Mouse (Mus musculus): Measurements from ENCODE around the gene Naa11. TPM values are rescaled to one million over a fixed set of nuclear protein-coding genes. Genes with fewer than 3 reads are reported as not detected.

Naa11 gene
- polyA plus RNA-seq, 1 experiment from 2014 or later: not detected

DNA sequence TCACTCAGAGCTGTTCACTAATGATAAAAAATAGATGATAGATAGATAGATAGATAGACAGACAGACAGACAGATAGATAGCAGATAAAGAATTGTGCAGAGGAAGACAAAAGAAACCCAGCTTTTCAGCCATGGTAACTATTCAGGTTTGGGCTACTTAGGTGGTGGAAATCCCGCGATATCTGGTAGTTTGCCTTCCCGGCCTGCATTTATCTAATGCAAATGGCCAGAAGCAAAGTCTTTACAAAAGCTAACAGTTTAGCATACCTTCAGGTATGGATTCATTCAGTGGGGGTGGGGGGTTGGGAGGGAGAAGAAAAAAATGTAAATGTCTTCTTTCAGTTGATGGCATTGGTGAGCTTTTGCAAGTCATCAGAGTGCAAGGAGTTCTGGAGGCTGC, 48.0 kb downstream of the Naa11 start:
- H3K4me2 ChIP-seq: no peak overlapping the region
- H3K27me3 ChIP-seq (replicated peaks): no peaks in the 10 kb centered on the region
- no peak overlapping the region for H3K9ac ChIP-seq (replicated peaks)
- ATAC-seq (ENCODE audit: low FRiP score): no peak
- H3K36me3 ChIP-seq: no peaks in the 10 kb centered on the region
- no peak overlapping the region for H3K27ac ChIP-seq (replicated peaks)
- no peaks in the 10 kb centered on the region for H3K9me3 ChIP-seq (replicated peaks)
- peaks cover 3% of the 10 kb centered on the region; the same call in 1 of the 2 replicates for H3K4me1 ChIP-seq
- 80% methylated on average over 3 of the region's 3 CpGs for WGBS
- H3K4me3 ChIP-seq (replicated peaks): no peak overlapping the region

DNA sequence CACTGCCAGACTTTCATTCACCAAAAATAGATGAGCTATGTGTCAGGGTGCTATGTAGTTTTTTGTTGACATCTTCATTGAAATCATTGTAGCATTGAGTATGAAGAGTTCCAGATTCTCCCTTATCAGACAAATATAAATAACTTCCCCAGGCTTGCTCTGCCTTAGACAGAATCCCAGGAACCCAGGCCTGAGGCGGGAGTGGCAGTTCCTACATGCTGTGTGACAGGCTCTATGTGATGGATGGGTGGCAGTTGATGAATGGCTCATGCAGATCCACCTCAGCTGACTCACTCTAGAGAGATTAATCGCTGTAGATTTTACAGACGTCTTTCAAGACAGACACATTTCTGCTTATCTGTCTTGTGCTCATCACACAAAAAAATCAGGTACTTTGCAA, 57.4 kb downstream of the Naa11 start:
- Histone ChIP-seq H3K9me3 (replicated peaks) (no peaks in the 10 kb centered on the region), H3K4me2 (no peak overlapping the region), H3K4me1 (no peaks in the 10 kb centered on the region), H3K36me3 (no peaks in the 10 kb centered on the region), H3K9ac (replicated peaks) (no peak overlapping the region), H3K27me3 (replicated peaks) (no peaks in the 10 kb centered on the region), H3K4me3 (replicated peaks) (no peak overlapping the region), H3K27ac (replicated peaks) (no peak overlapping the region)
- 54% methylated on average over 3 of the region's 3 CpGs for WGBS
- ATAC-seq (ENCODE audit: low FRiP score): no peak

Other genes starting within 250 kb of the Naa11 start
- not detected in 2 replicates for gene Gk2, start 64.6 kb upstream of the Naa11 start, polyA plus RNA-seq (2015; fragmentation: Nextera tagmentation; extraction: Ambion mirVana)